Mouse (Mus musculus) gastrocnemius, adult 8-10 months (tissue): Measurements from ENCODE around the gene Acss2. TPM values are rescaled to one million over a fixed set of nuclear protein-coding genes. Genes with fewer than 3 reads are reported as not detected.

Source experiments
- DNase-seq, 2 experiments: peaks; one replicate each; pipeline ENCODE4 v3.0.0; 2022; ENCODE audit warnings: low spot score in 2 of 2
- microRNA-seq: library from miRNA; unstranded; fragments of <30 nt; microRNA quantifications from one replicate; pipeline ENCODE4 v1.2.0, GENCODE M21; 2022
- total RNA-seq, 4 experiments: library from RNA; stranded (reverse); gene quantifications; 2 replicates each; pipeline ENCODE4 v1.2.4; 2022

The Acss2 gene
- total RNA-seq, 4 experiments from 2014 or later: 25.7 to 34.5 (median 30.1) TPM

DNA sequence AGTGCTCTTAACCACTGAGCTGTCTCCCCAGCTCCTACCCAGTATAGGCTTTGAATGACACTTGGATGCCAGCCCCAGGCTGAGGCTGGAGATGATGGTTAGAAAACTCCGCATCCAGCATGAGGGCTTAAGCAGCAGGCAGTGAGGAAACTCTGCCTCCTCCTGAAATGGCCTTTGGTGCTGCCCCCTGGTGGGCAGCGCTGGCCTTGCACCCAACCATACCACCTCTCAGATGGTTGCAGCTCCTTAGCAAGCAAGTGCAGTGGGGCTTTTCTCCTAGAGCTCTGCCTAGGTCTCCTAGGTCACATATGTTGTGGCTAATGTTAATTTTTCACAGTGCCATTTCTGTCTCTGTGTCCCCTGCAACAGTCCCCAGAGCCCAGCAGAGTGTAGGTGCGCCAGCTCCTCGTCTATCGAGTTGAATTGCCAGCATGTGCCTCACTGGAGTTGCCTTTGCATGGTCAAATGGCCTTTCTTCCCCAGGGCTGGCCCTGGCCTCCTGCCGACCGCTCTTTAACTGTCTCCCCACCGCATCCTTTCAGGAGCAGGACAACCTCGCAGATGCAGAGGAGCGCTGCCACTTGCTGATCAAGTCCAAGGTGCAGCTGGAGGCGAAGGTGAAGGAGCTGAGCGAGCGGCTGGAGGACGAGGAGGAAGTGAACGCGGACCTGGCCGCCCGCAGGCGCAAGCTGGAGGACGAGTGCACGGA lies 109.4 kb downstream of the Acss2 start:
- DNase-seq: peak; percentile 45 to 48

DNA sequence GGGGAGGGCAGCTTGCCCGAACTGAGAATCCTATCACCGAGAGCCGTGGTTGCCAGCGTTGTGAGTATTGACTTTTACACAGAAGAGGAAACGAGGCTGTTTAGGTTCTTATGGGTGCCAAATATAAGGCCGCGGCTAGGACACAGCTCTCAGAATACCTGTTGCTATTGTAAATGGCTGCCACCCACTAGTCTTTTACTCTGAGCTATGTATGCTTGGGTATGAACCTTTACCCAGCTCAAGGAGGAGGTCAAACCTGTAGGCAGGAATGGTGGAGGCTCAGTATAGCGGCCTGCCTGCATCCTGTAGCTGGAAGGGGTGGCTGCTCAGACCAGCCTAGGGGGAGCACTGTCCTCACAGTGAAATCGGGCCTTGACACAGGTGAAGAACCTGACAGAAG lies 110.4 kb downstream of the Acss2 start:
- DNase-seq: no peak

DNA sequence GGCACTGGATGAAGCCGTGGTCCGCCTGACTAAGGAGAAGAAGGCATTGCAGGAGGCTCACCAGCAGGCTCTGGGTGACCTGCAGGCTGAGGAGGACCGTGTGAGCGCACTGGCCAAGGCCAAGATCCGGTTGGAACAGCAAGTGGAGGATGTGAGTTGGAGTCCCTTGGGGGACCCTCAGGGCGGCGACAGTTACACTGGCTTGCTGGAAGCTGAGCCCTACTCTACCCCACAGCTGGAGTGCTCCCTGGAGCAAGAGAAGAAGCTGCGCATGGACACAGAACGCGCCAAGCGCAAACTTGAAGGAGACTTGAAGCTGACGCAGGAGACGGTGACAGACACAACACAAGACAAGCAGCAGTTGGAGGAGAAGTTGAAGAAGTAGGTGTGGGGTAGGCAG lies 110.8 kb downstream of the Acss2 start:
- DNase-seq: no peak

DNA sequence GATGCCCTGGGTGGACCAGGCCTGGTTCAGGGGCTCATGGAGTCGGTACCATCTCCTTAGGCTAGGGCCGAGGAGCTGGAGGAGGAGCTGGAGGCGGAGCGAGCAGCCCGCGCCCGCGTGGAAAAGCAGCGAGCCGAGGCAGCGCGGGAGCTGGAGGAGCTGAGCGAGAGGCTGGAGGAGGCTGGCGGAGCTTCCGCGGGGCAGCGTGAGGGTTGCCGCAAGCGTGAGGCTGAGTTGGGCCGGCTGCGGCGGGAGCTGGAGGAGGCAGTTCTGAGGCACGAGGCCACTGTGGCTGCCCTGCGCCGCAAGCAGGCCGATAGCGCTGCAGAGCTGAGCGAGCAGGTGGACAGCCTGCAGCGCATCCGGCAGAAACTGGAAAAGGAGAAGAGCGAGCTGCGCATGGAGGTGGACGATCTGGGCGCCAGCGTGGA lies 111.5 kb downstream of the Acss2 start:
- DNase-seq: no peak

DNA sequence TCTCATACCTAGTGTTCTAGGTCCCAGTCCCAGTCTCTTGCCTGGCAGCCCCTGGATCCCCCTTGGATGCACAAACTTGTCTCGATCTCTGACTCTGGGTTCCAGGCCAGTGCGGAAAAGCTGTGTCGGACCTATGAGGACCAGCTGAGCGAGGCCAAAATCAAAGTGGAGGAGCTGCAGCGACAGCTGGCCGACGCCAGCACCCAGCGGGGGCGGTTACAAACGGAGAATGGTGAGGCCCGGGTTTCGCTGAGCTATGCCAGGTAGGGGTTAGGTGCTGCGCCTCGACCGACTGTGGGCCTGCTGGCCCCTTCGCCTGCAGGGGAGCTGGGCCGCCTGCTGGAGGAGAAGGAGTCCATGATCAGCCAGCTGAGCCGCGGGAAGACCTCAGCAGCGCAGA lies 112.4 kb downstream of the Acss2 start:
- no peak for DNase-seq

DNA sequence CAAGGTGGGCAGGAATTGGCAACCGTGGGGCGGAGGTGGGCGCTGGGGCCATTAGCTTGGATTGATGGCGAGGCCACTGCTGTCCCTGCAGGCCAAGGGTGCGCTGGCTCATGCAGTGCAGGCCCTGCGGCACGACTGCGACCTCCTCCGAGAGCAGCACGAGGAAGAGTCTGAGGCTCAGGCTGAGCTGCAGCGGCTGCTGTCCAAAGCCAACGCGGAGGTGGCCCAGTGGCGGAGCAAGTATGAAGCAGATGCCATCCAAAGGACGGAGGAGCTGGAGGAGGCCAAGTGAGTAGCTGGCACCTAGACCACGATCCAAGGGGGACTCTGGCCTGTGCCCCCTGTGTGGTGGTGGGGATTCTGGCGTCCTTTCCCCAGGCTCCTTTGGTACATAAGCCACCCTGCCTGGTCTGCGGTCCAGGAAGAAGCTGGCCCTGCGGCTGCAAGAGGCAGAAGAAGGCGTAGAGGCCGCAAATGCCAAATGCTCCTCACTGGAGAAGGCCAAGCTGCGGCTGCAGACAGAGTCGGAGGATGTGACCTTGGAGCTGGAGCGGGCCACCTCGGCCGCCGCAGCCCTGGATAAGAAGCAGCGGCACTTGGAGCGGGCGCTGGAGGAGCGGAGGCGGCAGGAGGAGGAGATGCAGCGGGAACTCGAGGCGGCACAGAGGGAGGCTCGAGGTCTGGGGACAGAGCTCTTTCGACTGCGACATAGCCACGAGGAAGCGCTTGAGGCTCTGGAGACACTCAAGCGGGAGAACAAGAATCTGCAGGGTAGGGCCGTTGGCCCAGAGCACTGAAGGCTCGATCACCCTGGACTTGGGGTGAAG lies 113.1 kb downstream of the Acss2 start:
- no peak for DNase-seq

DNA sequence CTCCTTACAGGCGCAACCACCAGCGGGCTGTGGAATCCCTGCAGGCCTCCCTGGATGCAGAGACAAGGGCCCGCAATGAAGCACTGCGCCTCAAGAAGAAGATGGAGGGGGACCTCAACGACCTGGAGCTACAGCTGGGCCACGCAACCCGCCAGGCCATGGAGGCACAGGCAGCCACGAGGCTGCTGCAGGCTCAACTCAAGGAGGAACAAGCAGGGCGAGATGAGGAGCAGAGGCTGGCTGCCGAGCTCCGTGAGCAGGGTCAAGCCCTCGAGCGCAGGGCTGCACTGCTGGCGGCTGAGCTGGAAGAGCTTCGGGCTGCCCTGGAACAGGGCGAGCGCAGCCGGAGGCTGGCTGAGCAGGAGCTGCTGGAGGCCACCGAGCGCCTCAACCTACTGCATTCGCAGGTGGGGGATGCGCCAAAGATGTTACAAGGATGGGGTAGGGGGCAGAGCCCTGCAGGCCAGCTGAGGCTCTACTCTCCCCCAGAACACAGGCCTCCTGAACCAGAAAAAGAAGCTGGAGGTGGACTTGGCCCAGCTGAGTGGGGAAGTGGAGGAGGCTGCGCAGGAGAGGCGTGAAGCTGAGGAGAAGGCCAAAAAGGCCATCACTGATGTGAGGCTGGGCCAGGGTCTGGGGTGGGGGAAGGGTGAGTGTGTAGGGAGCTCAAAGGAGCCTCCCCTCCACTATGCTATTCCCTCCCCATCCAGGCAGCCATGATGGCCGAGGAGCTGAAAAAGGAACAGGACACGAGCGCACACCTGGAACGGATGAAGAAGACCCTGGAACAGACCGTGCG lies 114.6 kb downstream of the Acss2 start:
- no peak for DNase-seq

DNA sequence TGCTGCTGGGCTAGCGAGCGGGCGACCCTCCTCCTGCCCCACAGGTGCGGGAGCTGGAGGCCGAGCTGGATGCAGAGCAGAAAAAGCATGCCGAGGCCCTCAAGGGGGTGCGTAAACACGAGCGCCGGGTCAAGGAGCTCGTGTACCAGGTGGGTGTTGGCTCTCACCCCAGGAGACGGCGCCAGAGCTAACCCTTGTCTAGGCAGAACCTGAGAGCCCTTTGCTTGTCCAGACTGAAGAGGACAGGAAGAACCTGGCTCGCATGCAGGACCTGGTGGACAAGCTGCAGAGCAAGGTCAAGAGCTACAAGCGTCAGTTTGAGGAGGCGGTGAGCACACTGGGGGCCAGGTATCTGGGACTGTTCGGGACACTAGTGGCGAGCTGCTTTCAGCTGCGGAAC lies 115.4 kb downstream of the Acss2 start:
- no peak for DNase-seq

DNA sequence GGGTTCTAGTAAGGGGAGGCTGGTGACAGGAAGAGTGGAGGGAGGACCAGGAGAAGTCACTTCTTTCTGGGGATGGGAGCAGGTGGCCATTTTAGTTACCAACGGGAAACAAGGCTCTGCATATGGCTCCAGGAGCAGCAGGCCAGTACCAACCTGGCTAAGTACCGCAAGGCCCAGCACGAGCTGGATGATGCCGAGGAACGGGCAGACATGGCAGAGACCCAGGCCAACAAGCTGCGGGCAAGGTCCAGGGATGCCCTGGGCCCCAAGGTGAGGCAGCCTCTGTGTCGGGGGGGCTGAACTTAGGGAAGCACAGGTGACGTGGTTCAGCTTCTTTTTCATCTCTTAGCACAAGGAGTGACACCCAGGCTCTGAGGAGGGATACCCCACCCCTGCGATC lies 116.0 kb downstream of the Acss2 start:
- DNase-seq: no peak

DNA sequence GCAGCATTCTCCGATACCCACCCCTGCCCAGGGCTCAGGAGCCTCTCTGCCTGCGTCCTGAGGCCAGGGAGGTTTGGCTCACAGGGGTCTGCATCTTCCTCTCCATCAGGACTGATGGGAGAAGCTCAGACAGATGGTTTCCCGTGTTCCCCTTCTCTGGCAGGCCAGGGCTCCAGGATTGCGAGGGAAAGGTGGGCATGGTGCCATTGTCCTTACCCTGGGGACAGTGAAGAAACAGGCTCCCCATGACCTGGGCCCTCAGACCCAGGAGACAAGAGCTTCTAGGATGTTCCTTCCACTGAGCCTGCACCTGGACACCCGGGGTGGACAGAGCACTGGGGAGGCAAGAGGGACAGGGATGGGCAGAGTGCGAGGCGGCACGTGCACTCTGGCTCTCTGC lies 116.8 kb downstream of the Acss2 start:
- no peak for DNase-seq

Small RNAs within 50 kb of the gene (microRNA-seq; reads per million reads assigned to microRNA genes)
- gene Mir499: 885 reads per million, percentile 78 among the genes with 10 or more reads in this experiment

Other genes starting within 250 kb of the Acss2 start
- gene Map1lc3a, start 241.7 kb upstream of the Acss2 start, total RNA-seq: 100 to 1,000 TPM; 218 to 307 (median 227) TPM
- gene Pigu, start 160.5 kb upstream of the Acss2 start, total RNA-seq: 10 to 100 TPM; 19.4 to 26.7 (median 21.5) TPM
- gene Trp53inp2, start 136.9 kb upstream of the Acss2 start, total RNA-seq: 100 to 1,000 TPM; 238 to 367 (median 290) TPM
- gene Ncoa6, start 44.1 kb upstream of the Acss2 start, total RNA-seq: 10 to 100 TPM; 11.4 to 13.3 (median 12.8) TPM
- gene Ggt7, start 289 bp downstream of the Acss2 start, total RNA-seq: 1 to 10 TPM in 2 of 4 experiments, under 1 TPM in 2; 0.75 to 1.4 (median 1.1) TPM
- gene Gss, start 74.9 kb downstream of the Acss2 start, total RNA-seq: 1 to 10 TPM; 5.2 to 6.2 (median 5.6) TPM
- 1 to 10 TPM; 2.8 to 4.8 (median 3.3) TPM for gene Myh7b, start 93.3 kb downstream of the Acss2 start, total RNA-seq
- gene Trpc4ap, start 174.4 kb downstream of the Acss2 start, total RNA-seq: 100 to 1,000 TPM in 3 of 4 experiments, 10 to 100 TPM in 1; 95.4 to 104 (median 101) TPM
- 1 to 10 TPM; 3.1 to 4.5 (median 3.8) TPM for gene Edem2, start 211.5 kb downstream of the Acss2 start, total RNA-seq
- gene Gm17581, start 217.9 kb downstream of the Acss2 start, total RNA-seq: not detected
- 10 to 100 TPM in 1 of 4 experiments, 1 to 10 TPM in 3; 5.1 to 10.2 (median 7.5) TPM for gene Procr, start 233.2 kb downstream of the Acss2 start, total RNA-seq